Mouse (Mus musculus) layer of hippocampus, adult 9-11 months (tissue): ENCODE results near the gene Msh3.
A peak's percentile ranks its signal among the peaks of the same experiment; 100 is the strongest.

Source experiments
- DNase-seq: peaks from one replicate; pipeline ENCODE4 v3.0.0; 2022

Gene Msh3

GRCm38 (mm10) chr13:92328000-92328399, 26.8 kb downstream of the Msh3 start:
- DNase-seq = no peak

GRCm38 (mm10) chr13:92326030-92326429, 28.8 kb downstream of the Msh3 start:
- DNase-seq = no peak

- no peak for DNase-seq
Measured at GRCm38 (mm10) chr13:92320770-92321169, 34.0 kb downstream of the Msh3 start.

DNA sequence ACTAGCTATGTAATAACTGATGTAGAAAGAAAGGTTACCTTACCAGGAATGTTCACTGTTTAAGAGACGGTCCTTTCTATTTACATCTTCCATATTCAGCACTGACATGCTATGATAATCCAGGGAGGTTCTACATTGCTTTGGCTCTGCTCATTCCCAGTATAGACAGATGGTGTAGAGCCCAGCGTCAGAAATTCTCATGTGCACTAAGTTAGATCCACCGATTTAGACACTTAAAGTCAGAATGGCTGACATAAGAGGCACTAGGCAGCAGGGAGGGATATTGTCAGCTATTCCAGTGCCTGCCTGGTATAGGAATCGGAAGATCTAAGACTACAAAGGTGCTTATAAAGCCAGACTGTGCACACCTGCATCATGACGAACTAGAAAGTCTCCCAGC, 40.2 kb downstream of the Msh3 start:
- DNase-seq = no peak

DNA sequence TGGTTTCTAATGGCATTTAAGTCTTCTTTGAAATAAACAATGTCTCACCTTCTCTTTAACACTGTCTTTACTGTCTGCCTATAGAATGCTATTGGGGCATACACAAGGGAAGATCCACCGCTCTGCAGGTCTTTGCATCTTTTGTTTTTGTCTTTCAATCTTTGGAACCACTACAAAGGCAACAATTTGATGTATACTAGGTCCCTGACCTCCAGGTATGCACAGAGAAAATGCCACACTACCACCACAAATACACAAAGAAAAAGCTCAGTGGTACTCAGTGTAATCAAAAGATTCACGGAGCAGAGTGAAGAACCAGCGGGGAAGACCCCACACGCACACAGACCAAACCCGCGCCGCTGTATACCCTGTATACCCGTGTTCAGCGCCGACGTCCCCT, 49.1 kb downstream of the Msh3 start, which contains the start of gene Gm20379:
TSS of gene Gm20379 (plus strand) at position 301 of the 400 bp plus-strand sequence.
- no peak for DNase-seq

DNA sequence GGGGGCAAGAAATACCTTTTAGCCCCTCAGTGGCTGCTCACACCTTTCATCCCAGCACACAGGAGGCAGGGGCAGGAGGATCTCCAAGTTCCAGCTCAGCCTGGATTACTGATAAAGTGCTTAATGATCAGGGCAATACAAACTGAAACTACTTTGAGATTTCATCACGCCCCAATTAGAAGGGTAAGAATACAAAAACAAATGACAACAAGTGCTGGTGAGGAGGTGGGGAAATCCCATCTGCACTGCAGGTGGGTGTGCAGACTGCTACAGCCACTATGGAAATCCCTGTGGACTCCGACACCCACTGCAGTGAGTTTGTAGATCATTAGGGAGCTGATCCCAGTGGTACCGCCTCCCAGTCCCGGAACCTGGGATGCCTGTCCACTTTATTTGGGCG, 50.5 kb downstream of the Msh3 start:
- no peak for DNase-seq

DNA sequence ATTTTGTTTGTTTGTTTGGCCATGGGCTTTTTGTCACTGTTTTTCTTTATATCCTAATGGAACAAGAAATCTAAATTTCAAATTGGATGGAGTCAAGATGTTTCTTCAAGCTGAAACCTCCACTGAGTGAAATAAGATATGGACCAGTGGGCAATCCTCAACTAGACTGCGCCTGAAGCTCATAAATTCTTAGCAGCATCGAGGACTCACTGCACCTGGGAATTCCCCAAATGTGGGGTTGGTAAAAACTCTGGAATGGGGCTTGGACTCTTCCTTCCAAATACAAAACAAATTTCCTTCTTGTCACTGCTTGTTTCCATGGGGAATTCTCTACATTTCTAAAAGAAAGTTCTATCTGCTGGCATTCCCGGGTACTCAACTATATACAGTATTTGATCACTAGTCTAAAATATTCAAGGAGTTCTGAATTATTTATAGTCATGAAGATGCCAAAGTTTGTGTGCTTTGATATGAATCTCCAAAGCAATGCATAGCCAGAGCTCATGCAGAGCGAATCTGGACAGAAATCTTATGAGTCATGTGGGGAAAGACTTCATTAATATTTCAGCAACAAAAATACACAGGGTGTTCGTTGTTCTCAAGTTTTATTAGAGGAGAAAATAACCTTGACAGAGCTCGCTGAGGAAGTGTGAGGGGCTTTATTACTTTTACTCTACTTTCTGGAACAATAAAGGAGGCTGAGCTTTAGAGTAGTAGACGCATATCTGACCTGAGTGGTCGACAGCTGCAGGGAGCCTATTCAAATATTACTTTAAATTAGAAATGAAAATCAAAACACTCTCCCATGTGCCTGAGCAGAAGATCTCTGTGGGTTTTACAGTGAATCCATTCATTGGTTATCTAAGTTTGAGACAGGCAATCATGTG, 51.5 kb downstream of the Msh3 start:
- DNase-seq = no peak

DNA sequence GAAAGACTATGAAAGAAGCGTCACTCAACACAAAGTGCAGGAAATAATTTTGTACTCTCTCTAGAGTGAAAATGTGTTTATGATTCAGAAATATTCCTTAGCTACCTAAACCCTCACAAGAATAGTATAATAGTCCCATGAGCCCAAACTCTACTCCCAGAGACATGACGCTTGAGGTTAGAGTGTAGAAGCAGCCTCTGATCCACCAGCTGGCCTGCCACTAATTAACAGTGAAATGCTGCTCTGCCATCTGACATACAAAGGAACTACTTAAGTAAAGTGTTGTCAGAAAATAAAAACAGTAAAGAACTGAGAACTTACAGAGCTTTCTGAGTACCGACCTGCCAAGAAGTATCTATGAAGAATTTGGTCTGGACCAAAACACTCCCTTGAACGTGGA, 52.3 kb downstream of the Msh3 start:
- no peak for DNase-seq

DNA sequence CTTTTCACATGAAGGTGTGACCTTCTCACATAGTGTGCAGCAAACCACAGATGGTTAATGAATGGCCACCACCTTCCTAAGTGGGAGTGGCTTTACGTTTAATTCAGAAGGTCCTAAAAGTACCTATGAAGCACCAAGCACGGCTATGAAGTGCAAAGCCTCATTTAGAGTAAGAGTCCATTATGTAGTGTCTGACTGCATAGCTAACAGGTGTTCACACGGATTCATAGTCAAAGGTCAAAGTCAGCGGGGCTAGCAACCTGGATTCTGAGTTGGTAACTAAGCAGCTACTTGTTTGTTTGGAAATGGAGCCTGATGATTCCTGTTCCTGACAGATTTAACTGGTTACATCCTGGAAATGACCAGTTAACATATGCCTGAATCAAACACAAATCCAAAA, 53.0 kb downstream of the Msh3 start:
- DNase-seq = no peak

DNA sequence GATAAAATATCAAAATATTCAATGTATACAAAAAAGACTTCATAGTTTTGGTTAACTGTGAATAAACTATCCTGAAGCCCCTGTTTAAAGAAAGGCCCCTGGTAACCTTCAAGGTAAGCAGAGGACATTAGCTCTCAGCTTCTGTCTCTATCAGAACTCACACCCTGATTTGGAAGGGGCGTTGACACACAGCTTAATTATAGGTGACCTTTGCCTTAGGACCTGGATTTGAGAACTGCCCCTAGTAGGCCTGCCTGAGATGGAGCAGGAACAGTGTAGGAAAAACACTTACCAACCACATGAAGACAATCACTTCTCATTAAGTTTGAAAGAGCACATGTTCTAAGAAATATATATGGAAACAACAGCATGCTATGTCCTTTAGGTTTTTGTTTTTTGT, 55.3 kb downstream of the Msh3 start:
- no peak for DNase-seq

GRCm38 (mm10) chr13:92297021-92297420, 57.8 kb downstream of the Msh3 start:
- no peak for DNase-seq

GRCm38 (mm10) chr13:92296490-92296889, 58.3 kb downstream of the Msh3 start:
- no peak for DNase-seq

DNA sequence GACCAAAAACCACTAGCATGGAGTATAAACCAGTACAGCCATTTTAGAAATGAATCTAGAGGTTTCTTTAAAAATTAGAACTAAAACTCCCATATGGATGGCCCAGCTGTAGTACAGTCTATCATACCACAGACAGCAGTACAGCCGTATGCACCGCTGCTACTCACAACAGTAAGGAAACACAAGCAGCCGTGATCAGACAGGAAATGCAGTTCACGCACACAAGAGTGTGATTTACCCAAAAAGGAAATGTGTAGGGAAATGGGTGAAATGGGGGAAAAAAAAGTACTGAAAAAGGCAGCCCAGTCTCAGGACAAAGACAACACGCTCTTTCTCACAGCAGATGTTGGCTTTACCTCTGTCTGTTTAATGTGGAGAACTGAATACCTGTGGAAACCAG, 60.9 kb downstream of the Msh3 start:
- DNase-seq = no peak

GRCm38 (mm10) chr13:92291605-92292004, 63.2 kb downstream of the Msh3 start:
- no peak for DNase-seq

DNA sequence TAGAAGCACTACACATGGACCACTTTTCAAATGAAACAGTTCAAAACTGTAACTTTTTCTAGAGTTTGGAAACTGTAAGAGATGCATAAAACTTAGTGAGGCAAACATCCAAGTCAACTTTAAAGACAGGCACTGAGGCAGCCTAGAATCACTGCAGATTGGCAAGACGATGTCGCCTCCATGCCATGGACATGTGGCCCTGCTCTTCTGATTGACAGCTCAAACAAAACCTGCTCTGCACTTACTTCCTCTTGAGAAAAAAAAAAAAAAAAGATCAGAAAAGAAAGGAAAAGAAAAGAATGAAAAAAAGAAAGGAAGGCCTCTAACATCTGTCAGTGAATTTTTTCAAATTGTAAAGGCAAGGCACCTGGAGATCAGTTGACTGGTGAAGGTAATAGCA, 77.8 kb downstream of the Msh3 start:
- no peak for DNase-seq

- DNase-seq = no peak
Measured at GRCm38 (mm10) chr13:92275292-92275691, 79.5 kb downstream of the Msh3 start.

- peak; percentile 44 for DNase-seq
Measured at GRCm38 (mm10) chr13:92274274-92275198, 80.3 kb downstream of the Msh3 start.

GRCm38 (mm10) chr13:92267076-92267475, 87.7 kb downstream of the Msh3 start:
- DNase-seq = no peak

DNA sequence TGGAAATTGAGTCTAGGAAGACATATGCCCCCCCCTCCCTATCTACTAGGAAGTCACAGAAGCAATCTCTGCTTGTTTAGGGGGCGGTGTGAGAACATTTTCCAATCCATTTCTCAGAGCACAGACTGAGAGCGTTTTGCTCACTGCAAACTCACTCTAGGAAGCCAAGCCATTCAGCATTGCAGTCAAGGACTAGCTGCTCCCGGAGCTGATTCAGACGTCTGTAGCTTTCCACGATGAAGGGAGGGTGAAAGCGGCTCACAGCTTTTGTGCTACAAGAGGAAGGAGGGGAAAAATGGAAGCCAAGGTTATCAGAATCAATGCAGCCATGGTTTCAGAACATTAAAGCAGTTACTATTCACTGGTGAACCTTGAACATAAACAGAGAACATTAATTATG, 91.2 kb downstream of the Msh3 start:
- no peak for DNase-seq

GRCm38 (mm10) chr13:92261329-92261728, 93.5 kb downstream of the Msh3 start:
- DNase-seq = no peak

GRCm38 (mm10) chr13:92255480-92255879, 99.3 kb downstream of the Msh3 start:
- no peak for DNase-seq

GRCm38 (mm10) chr13:92253850-92254249, 101.0 kb downstream of the Msh3 start:
- no peak for DNase-seq

- DNase-seq = no peak
Measured at GRCm38 (mm10) chr13:92252331-92252730, 102.5 kb downstream of the Msh3 start.

GRCm38 (mm10) chr13:92247576-92247975, 107.2 kb downstream of the Msh3 start:
- DNase-seq = no peak
